Mouse (Mus musculus): ENCODE data around the gene Akr1c14.

DNA sequence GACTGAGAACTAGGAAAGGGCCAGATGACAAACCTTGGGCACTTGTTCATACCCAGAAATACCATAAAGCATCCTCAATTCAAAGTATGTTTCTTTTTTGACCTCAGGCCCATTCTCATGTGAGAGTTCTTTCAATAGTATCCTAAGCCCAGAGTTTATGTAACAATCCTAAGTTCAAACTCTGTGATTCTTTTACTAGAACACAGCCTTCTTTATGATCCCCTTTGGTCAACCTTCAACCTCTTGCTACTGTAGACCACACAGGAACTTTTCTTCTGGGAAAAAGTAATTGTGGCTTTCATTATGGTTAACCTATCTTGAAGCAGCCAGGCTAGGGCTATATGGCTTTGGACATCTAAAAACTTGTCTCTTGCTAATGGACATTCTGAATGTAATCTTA lies 52.9 kb downstream of the Akr1c14 start:
- TF ChIP-seq CTCF (IDR thresholded peaks at IDR 0.05; ENCODE audit: extremely low read depth, insufficient read depth, low read length) (no peak), POLR2A (IDR thresholded peaks at IDR 0.05; ENCODE audit: extremely low read depth, insufficient read depth, low read length) (no peak)
